Mouse (Mus musculus): ENCODE results near the gene Rtn2. TPM values are rescaled to one million over a fixed set of nuclear protein-coding genes. Genes with fewer than 3 reads are reported as not detected.

The Rtn2 gene
- total RNA-seq, 1 experiment from 2014 or later, result not detected

DNA sequence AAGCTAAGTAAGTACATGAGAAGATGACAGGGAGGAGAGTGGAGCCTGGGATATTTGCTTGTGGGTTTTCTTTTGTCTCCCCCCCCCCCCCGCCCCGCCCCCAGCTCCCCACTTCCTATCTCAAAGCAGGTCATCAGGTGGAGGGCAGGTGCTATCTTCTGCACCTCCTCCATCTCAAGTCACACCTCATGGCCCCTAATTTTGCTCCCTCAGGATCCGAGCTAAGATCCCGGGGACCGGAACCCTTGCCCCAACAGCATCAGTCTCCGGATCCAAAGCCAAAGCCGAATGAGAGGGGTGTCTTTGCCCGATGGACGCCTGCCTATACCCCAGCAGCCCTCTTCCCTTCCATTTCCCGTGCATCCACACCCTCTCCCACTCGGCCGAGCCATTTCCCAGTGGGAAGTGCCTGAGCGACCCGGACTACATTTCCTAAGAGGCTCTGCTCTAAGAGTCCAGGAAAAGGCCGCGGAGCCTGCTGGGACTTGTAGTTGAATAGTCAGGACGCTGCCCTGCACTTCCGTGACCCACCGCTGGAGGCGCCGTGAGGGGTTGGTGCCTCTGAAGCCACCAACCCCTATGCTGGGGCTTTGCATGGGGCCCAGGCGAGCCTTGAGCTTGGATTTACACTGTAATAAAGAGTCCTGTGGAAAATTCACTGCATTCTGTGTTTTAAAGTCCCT is 13.2 kb downstream of the Rtn2 start:
- peak; percentile 85 for ATAC-seq (ENCODE audit: extremely low read depth, insufficient number of reproducible peaks, low FRiP score, poor library complexity, severe bottlenecking)

DNA sequence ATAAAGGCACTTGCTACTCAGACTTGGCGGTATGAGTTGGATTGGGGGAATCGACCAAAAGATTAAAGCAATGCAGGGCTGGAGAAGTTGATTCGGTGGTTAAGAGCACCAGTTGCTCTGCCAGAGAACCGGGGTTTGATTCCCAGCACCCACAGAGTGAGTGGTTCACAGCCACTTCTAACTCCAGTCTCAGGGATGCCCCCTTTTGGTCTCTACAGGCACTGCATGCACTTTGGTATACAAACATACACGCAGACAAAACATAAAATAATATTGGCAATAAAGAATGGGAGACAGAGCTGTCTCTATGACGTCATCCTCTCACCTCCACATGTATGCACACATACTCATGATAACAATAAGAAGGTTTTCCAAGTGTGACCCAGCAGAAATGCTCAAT is 14.6 kb downstream of the Rtn2 start:
- no peak for ATAC-seq (ENCODE audit: extremely low read depth, insufficient number of reproducible peaks, low FRiP score, poor library complexity, severe bottlenecking)

DNA sequence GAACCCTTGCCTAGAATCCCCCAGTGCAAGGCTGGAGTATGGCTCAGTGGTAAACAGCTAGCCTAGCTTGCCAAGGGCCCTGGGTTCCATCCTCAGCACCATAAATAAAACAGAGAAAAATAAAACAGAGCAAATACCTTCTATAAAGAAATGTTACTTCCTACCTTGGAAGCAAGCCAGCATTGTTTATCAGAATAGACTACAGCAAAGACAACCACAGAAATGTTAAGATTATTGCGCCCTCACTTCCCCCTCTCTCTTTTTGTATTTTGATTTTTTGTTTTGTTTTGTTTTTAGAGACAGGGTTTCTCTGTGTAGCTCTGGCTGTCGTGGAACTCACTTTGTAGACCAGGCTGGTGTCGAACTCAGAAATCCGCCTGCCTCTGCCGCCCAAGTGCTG is 15.4 kb downstream of the Rtn2 start:
- ATAC-seq (ENCODE audit: extremely low read depth, insufficient number of reproducible peaks, low FRiP score, poor library complexity, severe bottlenecking), result no peak

DNA sequence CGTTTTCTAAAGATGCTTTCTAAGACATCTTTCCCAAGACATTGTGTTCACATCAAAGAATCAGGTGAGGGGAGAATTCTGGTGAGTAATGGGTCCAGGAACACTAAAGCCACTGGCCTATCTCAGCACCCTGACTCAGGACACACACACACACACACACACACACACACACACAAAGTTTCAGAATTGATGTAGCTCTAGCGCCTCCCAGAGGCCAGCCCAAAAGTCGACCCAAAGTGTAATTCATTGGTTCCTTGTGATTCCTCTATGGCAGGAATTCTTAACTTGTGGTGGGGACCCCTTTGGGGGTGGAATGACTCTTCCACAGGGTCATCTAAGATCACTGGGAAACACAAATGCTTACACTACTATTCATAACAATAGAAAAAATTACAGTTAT is 16.8 kb downstream of the Rtn2 start:
- ATAC-seq (ENCODE audit: extremely low read depth, insufficient number of reproducible peaks, low FRiP score, poor library complexity, severe bottlenecking), result no peak

DNA sequence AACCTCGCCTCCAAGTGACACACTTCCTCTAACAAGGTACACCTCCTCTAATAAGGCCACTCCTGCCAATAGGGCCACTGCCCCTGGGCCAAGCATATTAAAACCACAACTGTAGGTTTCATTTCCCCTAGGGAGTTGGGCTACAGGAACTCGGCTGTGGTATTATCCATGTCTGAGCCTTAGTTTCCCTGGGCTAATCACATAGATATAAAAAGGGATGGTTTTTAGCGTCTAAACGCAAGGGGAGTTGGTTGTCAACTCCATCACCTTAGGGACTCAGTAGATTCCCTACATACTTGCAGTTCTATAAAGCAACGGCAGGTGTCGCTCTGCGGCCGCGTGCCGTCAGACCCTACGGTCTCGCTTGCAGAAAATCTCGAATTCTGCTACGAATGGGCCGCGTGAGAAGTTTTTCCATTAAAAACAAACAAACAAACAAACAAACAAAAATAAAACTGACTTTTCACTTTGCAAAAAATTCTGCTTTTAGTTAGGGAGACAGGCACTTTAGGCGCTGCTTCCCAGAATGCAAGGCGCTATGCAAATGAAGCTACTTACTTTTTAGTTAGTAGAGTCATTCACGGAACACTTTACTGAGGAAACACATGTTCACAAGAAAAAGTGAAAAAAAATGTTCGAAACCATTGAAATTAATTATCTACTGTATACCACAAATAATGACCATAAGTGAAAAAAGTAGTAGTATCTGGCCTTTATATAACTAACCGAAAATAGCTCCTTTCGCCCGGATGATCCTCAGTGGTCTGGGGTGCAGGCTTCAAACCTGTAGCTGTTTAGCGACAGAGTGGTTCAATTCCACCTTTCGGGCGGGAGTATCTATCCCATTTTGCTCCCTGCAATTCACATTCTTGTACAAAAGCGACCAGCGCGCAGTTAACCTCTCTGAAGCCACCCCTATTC is 18.3 kb downstream of the Rtn2 start:
- ATAC-seq (ENCODE audit: extremely low read depth, insufficient number of reproducible peaks, low FRiP score, poor library complexity, severe bottlenecking), result peak; percentile 69

DNA sequence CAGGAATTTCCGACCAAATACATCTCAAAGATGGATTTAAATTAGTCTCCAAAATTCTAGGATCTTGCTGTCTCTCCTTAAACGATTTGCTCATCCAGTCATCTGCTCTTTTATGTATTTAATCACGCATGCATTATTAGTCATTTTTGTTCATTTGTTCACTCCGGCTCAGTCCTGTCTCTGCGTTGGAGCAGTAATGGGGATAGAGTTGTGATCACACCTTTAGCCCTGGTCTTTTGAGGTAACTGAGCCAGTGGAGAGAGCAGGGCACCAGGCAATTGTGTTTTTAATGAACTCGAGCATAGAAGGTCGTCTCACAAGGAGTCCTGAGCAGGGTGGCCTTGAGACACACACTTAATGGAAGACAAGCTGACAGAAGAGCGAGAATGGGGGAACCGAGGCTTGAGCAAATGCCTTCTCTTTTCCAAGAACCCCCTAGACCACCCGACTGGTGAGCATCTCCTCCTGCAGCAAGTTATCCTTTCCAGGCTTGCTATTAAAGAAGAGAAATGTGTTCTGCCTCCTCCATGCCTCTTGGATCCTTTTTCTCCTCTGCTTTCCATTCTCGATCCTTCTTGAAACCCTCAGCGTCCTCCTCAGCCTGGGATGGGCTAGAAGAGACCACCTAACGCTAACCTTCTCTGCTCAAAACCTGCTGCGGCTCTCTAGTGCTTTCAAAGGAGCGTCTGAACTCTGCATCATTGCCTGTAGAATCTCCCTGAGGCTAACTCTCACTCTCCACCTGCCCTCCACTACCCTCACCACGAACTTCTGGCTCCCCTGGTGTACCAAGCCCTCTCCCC is 19.2 kb downstream of the Rtn2 start:
- no peak for ATAC-seq (ENCODE audit: extremely low read depth, insufficient number of reproducible peaks, low FRiP score, poor library complexity, severe bottlenecking)

DNA sequence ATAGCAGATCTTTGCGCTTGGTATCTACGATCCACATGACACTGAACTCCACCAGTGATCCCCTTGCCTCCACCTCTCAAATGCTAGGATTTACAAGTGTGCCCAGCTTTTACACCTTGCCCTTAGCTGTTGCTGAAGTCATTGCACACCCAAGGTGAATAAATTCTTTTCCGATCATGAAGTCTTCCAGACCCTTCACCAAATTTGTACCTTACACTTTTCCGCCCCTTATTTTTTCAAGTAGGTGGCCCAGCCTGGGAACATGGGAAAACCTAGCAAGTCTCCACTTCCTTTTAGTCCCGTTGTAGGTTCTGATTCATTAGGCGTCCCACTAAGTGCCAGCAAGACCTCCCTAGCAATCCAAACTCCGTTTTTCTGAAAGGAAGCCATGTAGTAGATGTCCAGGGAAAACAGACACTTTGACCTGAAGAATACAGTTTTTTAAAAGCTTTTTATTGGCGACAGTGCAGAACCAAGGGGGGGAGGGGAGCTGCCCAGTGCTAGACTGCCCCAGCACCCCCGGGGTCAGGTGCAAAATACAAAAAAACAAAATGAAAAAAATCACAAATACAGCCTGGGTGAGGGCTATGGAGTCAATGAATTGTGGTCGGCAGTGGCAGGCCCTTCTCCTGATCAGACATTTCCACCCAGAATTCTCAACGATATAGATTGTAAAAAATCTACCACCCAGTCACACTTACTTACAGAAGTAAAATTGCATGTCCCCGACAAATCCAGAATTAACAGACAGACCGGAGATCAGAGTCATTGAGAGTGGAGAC is 20.0 kb downstream of the Rtn2 start:
- no peak for ATAC-seq (ENCODE audit: extremely low read depth, insufficient number of reproducible peaks, low FRiP score, poor library complexity, severe bottlenecking)

DNA sequence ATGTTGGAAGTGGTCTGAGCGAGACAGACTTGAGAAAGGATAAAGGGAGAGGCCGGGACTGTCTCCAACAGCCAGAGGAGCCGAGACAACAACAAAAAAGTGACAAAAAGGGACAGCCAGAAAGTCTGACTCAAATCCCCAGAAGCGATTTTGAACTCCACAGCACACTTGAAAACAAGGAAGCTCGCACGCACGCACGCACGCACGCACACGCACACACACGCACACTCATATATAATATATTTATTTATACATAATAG is 20.6 kb downstream of the Rtn2 start:
- no peak for ATAC-seq (ENCODE audit: extremely low read depth, insufficient number of reproducible peaks, low FRiP score, poor library complexity, severe bottlenecking)

DNA sequence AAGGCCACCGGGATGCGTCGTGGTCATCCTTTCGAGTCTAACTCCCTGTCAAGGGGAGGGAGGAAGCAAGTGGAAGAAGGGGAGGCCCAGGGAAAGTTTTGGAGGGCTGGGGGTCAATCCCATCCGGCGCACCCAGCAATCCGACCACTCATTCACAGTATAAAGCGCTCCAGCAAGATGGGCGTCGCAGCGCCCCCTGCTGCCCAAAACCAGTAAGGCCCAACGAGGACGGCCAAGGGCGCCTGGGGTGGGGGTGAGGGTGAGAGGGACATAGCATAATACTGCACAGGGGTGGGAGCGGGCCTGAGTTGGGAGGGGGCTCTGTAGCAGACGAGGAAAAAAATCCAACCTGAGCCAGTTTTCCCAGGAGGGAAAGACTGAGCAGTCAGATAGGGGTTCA is 21.3 kb downstream of the Rtn2 start:
- peak; percentile 42 for ATAC-seq (ENCODE audit: extremely low read depth, insufficient number of reproducible peaks, low FRiP score, poor library complexity, severe bottlenecking)

DNA sequence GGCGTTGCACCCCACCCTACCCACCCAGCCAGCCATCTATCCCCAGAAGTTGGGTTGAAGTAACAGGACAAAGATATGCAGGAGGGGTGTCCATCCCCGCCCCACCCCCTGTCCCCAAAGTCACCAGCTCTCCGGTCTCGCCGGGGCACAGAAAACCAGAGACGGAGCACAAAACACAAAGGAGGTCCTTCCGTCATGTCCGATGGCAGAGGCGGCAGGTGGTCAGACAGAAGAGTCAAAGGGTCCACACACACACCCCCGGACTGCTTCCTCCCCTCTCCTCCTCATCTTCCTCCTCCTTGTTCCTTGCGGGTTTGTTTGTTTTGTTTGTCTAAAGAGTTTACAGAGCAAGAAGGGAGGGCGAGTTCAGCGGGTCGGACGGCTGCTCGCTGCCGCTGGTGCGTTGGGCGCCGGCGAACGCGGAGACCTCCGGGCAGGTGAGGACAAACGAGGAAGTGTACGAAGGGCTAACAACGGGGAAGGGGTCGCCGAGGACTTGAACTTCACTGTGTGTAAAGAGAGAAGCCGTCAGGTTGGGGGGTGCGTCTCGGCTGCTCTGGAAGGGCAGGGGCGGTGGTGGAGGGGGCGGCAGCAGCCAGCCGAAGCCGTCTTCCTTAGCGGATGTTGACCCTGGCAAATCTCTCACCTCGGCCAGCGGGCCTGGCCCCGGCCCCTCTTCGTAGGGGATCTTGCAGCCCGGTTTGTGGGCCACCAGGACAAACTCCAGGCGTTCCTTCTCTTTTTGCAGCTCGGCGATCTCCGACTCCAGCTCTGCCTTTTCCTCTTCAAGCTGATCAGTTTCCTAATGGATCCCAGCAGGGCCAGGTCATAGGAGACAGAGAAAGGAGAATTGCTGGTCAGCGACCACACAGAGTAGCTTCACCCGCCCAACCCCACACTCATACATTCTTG is 22.3 kb downstream of the Rtn2 start:
- ATAC-seq (ENCODE audit: extremely low read depth, insufficient number of reproducible peaks, low FRiP score, poor library complexity, severe bottlenecking), result no peak

DNA sequence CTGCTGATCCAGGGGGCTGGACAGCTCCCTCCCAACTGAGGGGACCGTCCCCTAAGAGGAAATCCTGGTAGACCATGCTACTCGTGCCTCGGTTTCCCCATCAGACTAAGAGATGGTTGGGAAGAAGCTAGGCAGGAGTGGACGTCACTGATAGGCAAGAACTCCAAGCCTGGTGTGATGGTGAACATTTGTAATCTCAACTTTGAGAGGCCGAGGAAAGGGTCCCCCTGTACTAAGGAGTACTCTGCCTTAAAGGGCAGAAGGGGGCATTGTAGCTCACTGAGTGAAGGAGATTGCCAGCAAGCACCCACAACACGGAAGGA is 22.9 kb downstream of the Rtn2 start:
- ATAC-seq (ENCODE audit: extremely low read depth, insufficient number of reproducible peaks, low FRiP score, poor library complexity, severe bottlenecking), result no peak

DNA sequence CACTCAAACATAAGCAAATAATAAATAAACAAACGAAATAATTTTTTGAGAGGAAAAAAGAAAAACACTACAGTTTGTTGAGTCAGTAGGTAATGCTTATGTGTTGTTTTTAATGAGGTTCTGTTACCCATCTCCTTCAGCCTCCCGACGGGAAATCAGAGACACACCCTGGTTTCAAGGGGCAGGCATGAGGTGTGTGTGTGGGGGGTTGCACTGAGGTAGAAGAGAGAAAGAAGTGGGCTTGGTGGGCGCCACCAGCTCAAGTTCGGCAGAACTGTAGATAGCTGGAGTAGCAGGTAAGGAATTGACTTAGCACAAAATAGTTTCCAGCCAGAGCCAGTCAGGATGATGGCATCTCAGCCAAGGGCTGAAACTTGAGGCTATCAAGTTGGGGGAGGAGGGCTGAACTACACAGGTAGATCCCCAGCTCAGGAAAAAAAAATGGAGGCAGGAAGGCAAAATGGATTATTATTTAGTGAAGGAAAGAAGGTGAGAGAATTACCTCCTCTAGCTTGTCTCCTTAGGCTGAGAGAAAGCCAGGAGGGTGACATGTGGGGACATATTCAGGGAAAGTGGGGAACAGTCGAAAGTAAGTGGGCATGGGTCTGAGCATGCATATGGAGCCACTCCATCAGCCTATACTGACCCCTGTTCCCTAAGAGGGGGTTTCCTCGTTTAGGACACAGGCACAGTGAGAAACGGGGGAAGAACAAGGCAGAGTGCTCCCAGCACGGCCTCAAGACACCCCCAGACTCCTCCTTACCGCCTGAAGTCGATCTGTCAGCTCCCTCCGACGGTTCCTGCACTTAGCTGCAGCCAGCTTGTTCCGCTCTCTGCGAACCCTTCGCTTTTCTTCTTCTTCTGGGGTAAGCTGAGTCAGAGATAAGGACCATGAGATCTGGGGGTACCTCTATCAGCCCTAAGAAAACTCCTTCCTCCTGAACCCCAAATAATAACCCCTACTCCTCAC is 23.7 kb downstream of the Rtn2 start:
- no peak for ATAC-seq (ENCODE audit: extremely low read depth, insufficient number of reproducible peaks, low FRiP score, poor library complexity, severe bottlenecking)

DNA sequence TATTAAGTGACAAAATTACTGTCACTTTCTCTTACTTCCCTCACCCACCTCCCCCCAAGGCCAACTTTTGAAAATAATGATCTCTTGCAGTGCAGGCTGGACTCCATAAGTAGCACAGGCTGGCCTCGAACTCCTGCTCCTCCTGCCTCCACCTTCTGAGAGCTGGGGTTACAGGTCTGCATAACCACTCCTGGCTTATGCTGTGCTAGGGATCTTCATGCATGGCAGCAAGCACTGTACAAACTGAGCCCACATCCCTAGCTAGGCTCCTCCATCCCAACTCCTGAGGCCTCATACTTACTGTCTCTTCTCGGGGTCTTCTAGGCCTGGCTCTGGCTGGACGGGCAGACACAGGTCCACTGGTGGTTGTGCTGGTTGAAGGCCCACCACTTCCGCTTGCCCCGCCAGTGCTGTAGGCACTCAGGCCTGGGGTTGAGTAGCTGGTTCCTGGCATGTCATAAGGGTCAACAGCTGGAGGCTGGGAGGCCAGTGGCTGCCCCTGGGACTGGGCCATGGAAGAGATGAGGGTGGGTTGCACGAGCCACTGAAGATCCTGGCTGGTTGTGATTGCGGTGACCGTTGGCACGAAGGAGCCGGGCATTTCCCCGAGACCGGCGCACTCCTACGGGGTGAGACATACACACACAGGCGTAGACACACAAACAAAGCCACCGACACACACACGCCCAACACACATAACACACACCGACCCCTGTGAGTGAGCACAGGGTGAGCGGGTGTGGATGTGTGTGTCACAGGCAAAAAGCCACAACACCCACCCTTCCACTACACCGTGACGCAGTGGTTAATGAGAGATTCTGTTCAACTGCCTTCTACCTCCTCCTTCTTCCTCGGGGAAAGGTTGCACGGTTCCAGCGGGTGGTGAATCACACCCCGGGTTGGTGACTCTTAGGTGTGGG is 24.7 kb downstream of the Rtn2 start:
- no peak for ATAC-seq (ENCODE audit: extremely low read depth, insufficient number of reproducible peaks, low FRiP score, poor library complexity, severe bottlenecking)

DNA sequence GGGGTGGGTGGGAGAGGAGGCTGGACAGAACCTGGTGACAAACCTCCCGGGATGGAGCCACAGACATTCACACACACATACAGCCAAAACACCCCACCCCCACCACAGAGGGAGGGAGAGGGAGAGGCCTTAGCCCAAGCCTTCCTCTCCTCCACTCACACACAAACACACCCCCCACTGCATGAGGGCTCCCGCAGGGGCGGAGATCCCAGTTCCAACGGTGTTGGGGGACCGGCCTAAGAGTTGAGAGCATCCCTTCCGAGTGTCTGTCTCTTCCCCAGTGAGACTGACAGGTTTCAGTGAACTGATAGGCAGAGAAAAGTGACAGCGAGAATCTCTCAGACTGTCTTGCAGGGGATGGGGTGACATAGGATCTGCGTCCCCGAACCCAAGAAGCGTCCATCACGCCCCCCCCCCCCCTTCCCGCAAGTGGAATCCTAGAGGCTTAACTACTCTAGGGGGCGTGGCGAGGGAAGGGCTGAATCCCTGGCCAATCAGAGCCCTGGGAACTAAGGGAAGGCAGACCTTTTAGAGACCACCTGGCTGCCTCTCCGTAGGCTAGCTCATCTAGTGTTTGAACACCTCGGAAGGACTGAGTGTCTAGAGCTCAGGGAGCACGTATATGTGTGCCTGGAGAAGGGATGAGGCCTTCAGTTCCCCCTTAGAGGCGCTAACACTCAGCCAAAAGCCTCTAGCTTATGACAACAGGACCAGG is 25.5 kb downstream of the Rtn2 start:
- peak; percentile 13 for ATAC-seq (ENCODE audit: extremely low read depth, insufficient number of reproducible peaks, low FRiP score, poor library complexity, severe bottlenecking)

DNA sequence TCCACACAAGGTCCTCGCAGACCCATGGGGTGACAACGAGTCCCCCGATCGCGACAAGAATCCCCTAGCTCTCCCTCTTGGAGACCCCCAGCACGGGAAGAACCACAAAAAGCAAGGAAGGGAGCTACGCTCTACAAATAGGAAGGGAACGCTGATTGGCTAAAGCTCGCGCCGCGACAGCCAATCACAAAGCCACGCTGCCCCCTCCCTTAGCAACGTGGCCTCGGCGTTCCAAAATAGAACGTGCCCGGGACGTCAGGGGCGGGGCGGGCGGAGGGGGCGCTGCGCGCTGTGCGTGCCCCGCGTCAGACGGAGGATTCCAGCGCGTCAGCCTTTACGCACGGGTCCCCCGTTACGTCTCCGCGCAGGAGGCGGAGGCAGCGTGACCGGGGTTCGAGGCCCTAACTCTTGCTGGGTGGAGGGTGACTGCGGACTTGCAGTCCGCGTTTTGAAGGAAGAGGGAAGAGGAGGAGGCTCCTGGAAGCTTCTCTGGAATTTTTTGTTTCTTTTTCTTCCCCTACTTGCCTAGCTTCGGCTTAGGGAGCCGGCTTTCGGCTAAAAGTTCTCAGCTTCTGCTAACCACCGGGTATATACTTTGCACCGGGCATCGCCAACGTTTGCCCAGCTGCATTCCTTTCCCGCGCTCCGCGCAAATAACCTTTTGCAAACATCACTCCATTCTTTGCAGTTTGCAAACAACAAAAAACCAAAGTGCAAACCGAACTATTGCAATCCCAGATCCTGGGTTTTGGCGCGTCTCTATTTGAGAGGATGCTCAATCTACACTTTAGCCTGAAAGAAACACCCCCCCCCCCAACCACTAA is 26.2 kb downstream of the Rtn2 start:
- peak; percentile 62 for ATAC-seq (ENCODE audit: extremely low read depth, insufficient number of reproducible peaks, low FRiP score, poor library complexity, severe bottlenecking)

All from neutrophil, adult 5-6 weeks (primary cell).